Mouse (Mus musculus): ENCODE results near the gene Scfd2.

The Scfd2 gene

GRCm38 (mm10) chr5:74173162-74173844, 358.3 kb downstream of the Scfd2 start:
- no peak for DNase-seq (ENCODE audit: extremely low spot score)

DNA sequence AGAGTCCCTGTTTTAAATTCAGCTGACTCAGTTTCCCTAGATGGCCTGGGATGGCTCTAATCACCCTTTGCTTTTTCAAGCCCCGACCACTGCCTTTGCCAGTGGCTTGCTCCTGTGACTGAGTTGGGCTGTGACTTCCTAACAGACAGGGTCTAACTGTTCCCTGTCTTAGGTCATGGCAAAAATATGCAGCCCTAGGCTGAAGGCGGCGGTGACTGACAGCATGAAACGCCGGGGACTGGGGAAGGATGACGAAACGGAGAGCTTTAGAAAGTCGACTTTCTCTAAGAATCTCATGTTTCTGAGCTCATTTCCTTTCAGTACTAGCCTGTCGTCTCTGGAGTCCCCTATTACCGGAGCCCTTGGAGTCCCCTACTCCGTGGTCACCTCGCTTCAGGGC, 359.4 kb downstream of the Scfd2 start:
- no peak for DNase-seq (ENCODE audit: extremely low spot score)

DNA sequence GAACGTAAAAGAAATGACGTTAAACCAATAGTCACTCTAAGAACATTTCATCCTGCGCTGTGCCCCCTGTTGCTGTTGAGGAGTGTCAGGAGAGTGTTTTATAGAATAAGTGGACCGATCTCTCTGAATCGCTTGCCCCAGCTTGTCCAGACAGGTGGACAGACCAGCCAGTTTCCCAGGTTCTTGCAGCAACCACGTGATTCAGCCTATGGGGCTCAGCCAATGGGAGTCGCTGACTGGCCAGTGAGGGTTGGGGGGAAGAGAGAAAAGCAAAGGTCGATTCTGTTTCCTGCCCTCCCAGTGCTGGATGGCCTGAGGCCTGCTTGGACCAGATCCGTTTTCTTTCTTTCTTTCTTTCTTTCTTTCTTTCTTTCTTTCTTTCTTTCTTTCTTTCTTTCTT, 359.8 kb downstream of the Scfd2 start:
- no peak for DNase-seq (ENCODE audit: extremely low spot score)

DNA sequence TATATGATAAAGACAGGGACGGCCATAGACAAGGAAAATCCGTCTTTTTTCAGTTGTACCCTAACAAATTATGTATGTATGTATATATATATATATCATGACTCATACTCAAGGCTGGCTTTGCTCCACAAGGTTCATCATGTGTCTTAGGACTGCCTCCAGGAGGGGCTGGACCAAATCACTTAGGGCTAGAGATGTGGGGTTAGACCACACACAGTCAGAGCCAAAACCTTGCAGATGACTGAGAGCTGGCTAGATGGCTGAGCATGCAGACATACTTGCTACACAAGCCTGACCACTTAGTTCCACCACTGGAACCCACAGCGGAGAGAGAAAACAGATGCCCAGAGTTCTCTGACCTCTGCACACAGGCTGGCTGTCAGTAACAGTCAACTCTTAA, 363.5 kb downstream of the Scfd2 start:
- no peak for DNase-seq (ENCODE audit: extremely low spot score)

GRCm38 (mm10) chr5:74166642-74167041, 364.9 kb downstream of the Scfd2 start:
- DNase-seq (ENCODE audit: extremely low spot score): no peak

- no peak for DNase-seq (ENCODE audit: extremely low spot score)
Measured at GRCm38 (mm10) chr5:74164547-74164946, 367.0 kb downstream of the Scfd2 start.

DNA sequence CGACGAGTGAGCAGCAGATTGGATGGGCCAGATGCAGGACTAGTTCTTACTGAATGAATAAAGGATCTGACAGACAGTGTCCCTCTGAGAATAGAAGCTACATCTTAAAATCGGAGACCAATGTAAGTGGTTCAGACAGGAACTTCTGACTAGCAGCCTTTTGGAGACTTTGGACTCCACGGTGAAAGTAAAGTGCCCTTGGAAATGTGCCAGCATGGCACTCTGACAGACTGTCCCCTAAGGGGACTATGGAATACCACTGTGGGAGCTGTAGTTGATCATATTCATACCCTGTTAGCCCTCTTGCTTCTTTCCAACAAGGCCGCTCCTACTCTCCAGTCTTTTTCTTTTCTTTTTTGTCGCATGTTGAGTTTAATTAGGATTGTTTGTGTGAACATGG, 368.4 kb downstream of the Scfd2 start:
- no peak for DNase-seq (ENCODE audit: extremely low spot score)

- DNase-seq (ENCODE audit: extremely low spot score): no peak
Measured at GRCm38 (mm10) chr5:74162013-74162412, 369.5 kb downstream of the Scfd2 start.

- DNase-seq (ENCODE audit: extremely low spot score): peak; percentile 75
Measured at GRCm38 (mm10) chr5:74161297-74161926, 370.1 kb downstream of the Scfd2 start.

DNA sequence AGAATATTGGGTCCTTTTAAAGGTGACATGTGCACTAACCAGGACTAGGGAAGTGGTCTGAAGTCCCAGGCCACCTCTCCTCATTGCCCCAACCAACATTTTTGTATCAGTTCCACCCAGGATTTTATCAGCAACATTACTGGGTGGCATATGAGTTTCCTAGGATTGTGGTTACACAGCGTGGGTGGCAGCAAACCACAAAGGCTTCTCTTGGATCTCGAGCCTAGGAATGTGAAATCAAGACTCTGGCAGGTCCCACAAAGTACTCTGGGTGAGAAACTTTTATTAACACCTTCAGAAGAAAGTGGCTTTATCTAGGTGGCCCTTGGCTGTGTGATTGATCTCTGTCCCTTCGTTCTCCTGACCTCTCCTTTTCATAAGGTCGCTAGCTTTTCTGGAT, 371.2 kb downstream of the Scfd2 start:
- no peak for DNase-seq (ENCODE audit: extremely low spot score)

DNA sequence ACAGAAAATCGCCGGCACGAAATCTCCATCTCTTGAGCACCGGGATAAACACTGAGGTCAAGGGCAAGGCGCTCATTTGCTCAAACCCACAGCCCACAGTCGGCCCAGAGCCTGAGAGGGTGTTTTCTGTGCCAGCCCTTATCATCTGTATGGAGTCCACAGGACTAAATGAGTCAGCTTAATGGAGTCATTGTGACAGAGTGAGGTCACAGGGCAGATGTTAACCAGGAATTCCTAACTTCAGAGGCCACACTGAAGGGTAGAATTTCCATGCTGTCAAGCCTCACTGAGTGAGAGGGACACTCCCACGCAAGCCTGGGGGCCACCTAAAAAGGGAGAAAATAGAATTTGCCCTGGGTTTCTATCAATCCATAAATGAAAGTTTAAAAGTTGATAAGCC, 371.7 kb downstream of the Scfd2 start:
- DNase-seq (ENCODE audit: extremely low spot score): peak; percentile 39

DNA sequence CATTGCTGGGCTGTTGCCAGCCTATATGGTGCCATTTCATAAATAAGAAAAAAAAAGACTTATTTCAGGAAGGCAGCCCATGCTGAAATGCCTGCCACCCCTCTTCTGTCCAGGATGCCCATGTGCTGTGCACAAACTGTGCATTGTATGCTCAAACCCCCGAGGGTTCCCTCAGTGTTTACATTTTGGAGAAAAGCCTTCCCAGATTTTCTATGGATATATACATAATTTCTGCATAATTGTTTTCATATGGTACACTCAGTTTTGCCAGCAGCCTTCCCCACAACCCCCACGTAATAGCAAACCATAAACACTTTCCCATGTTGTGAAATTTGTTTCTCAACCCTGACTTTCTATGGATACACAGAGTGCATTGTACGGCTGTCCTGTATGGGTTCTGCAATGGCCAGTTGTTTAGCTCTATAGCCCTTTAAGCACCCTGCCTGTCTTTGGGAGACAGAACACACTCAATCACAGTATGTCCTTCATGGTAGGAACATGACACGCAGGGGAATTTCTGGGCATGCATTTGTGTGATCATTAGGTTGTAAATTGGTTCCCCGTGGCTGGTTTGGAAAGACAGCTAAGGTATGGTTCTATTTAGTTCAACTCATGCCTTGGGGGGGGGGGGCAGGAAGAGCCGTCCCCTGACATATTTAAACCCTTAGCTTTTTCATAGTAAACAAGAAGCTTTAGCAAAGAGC, 372.5 kb downstream of the Scfd2 start:
- DNase-seq (ENCODE audit: extremely low spot score): no peak

DNA sequence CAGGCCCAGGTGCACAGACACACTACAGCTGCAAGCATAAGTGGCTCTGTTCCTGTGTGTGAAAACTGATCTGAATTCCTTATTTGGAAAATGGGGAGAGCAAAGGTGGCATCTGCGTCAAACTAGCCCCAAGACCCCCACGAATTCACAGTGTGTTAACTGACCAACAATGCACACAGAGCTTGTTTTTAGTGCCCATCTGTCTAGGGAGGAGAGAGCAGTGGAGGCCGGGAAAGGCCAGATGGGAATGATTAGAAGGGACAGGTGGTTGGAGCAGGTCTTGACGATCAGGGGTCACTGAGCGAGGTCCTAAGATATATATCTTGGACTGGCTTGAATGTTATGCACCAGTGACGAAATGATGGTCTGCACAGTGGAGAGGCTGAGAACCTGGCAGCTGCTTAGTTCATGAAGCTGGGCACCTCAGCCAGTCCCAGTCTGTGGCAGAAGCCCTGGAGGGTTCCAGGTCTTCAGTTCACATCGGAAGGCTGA, 375.7 kb downstream of the Scfd2 start:
- DNase-seq (ENCODE audit: extremely low spot score): peak; percentile 64

Data from embryo, embryonic 9.5 days (tissue).